Mouse (Mus musculus) limb, embryonic 10.5 days (tissue): ENCODE measurements around the gene Rasgef1c. TPM values are rescaled to one million over a fixed set of nuclear protein-coding genes. Genes with fewer than 3 reads are reported as not detected.
A peak's percentile ranks its signal among the peaks of the same experiment; 100 is the strongest.

Experiments
- DNase-seq: peaks from one replicate; pipeline ENCODE4 v3.0.0-alpha.2; 2017; ENCODE audit warnings: low spot score
- H3K27ac ChIP-seq: fragments of 300-500 bp; sonication (generic); 2 replicates; pipeline ENCODE4 v1.5.1; 2016; ENCODE audit warnings: mild to moderate bottlenecking
- H3K27me3 ChIP-seq: fragments of 300-500 bp; sonication (generic); 2 replicates; pipeline ENCODE4 v1.6.1; 2016; ENCODE audit warnings: low read depth, mild to moderate bottlenecking; ENCODE audit not compliant: poor library complexity, severe bottlenecking
- H3K36me3 ChIP-seq: fragments of 300-500 bp; sonication (generic); 2 replicates; pipeline ENCODE4 v1.6.1; 2016; ENCODE audit warnings: mild to moderate bottlenecking, moderate library complexity
- H3K4me1 ChIP-seq: fragments of 300-500 bp; sonication (generic); 2 replicates; pipeline ENCODE4 v1.6.1; 2016
- H3K4me3 ChIP-seq: fragments of 300-500 bp; sonication (generic); 2 replicates; pipeline ENCODE4 v1.5.1; 2016; ENCODE audit warnings: mild to moderate bottlenecking, moderate library complexity
- H3K9me3 ChIP-seq: fragments of 300-500 bp; sonication (generic); replicated peaks from 2 replicates; pipeline ENCODE4 v1.6.1; 2016; ENCODE audit warnings: mild to moderate bottlenecking
- WGBS: fragments of 180-500 bp; shearing (Covaris S2); methylation state at CpG from one replicate; pipeline ENCODE4 v1.1.7; 2016; 5-methylcytosine and 5-hydroxymethylcytosine counted together
- microRNA-seq: library from miRNA; unstranded; fragments of <30 nt; microRNA quantifications from one replicate; pipeline ENCODE4, GENCODE M21; 2017
- polyA plus RNA-seq: library from polyadenylated mRNA; unstranded; fragments of >200 nt; fragmentation: Nextera tagmentation; extraction: Ambion mirVana; gene quantifications from 2 replicates; pipeline ENCODE4 v1.2.1, GENCODE M21; 2016

Rasgef1c gene
- polyA plus RNA-seq, 1 experiment from 2014 or later, result 0.15 TPM

- H3K4me3 ChIP-seq, result no peak overlapping the region
- H3K36me3 ChIP-seq, result no peaks in the 10 kb centered on the region
- no peak overlapping the region for H3K27ac ChIP-seq
- H3K9me3 ChIP-seq, result no peaks in the 10 kb centered on the region
- 86% methylated on average over 3 of the region's 3 CpGs for WGBS
- no peak for DNase-seq
- peaks cover 20% of the 10 kb centered on the region for H3K4me1 ChIP-seq
- peaks cover 18% of the 10 kb centered on the region for H3K27me3 ChIP-seq
These were observed 120.5 kb downstream of the Rasgef1c start for GRCm38 (mm10) chr11:50022085-50022484.

DNA sequence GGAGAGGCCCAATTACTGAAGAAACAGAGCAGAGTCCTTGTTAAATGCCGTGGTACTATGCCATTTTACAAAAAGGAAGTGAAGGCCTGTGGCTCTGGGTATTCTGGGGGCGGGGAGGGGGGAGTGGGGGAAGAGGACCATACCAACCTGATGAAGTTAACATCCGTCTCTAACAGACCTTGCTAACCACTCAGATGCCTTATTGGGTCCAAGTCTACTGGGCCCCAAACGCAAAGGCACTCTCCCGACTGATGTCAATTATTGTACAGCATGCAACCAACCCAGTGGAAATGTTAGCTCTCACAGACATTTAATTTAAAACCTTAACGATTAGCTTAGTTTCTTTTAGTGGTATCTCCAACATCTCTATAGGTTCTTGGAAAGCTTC lies 122.8 kb downstream of the Rasgef1c start:
- no peaks in the 10 kb centered on the region for H3K9me3 ChIP-seq
- 63% methylated on average over 6 of the region's 6 CpGs for WGBS
- peaks cover 18% of the 10 kb centered on the region for H3K27me3 ChIP-seq
- H3K36me3 ChIP-seq, result no peaks in the 10 kb centered on the region
- no peak overlapping the region for H3K27ac ChIP-seq
- H3K4me1 ChIP-seq, result peaks cover 29% of the 10 kb centered on the region
- H3K4me3 ChIP-seq, result peak overlapping the region; percentile 98
- DNase-seq, result no peak

DNA sequence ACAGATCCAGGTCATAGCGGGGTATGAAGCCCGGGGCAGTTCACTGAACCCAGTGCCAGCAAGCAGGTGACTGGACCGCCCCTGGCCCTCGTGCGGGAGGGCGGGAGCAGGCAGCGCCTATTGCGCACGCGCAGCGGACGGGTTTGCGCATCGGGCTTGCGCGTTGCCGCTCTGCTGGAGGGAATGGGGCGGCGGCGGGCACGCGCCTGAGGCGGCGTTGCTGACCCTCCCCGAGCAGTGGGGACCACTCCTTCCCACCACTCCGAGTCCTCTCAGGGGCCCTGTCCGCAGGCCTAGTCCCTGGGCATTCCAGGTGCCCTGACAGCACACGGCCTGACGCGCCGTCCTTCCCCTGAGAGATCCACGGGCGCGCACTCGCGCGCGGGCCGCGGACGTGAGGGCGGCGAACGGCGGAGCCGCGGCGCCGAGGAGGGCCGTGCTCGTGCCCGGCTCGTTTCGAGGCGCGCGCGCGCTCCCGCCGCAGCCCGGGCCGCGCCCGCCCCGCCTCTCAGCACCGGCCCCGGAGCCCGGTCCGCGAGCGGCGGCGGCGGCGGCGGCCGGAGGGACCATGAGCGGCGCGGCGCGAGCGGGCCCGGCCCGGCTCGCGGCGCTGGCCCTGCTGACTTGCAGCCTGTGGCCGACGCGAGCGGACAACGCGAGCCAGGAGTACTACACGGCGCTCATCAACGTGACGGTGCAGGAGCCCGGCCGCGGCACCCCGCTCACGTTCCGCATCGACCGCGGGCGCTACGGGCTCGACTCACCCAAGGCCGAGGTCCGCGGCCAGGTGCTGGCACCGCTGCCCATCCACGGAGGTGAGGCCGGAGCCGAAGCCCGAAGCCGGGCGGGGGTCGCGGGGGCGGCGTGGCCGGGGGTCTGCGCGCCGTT lies 123.4 kb downstream of the Rasgef1c start, which contains the start of gene Rnf130:
Gene Rnf130 (plus strand): TSS at position 514 of the 888 bp plus-strand sequence.
- peaks cover 18% of the 10 kb centered on the region for H3K27me3 ChIP-seq
- H3K4me3 ChIP-seq, result peak within 1 kb of the TSS; percentile 98
- WGBS, result 5% methylated on average over 129 of the region's 129 CpGs

GRCm38 (mm10) chr11:50025721-50026520 lies 124.3 kb downstream of the Rasgef1c start:
- no peak for DNase-seq
- Histone ChIP-seq H3K27ac (peak overlapping the region; percentile 98), H3K36me3 (no peaks in the 10 kb centered on the region), H3K9me3 (no peaks in the 10 kb centered on the region), H3K27me3 (peaks cover 18% of the 10 kb centered on the region), H3K4me1 (peaks cover 29% of the 10 kb centered on the region), H3K4me3 (peak overlapping the region; percentile 98)
- WGBS, result 8% methylated on average over 24 of the region's 24 CpGs

More for the DNA sequence above, 123.4 kb downstream of the Rasgef1c start, which contains the start of gene Rnf130:
- peaks cover 29% of the 10 kb centered on the region for H3K4me1 ChIP-seq
- no peaks in the 10 kb centered on the region for H3K36me3 ChIP-seq
- peak within 1 kb of the TSS; percentile 98 for H3K27ac ChIP-seq
- DNase-seq, result peak; percentile 98
- H3K9me3 ChIP-seq, result no peaks in the 10 kb centered on the region

DNA sequence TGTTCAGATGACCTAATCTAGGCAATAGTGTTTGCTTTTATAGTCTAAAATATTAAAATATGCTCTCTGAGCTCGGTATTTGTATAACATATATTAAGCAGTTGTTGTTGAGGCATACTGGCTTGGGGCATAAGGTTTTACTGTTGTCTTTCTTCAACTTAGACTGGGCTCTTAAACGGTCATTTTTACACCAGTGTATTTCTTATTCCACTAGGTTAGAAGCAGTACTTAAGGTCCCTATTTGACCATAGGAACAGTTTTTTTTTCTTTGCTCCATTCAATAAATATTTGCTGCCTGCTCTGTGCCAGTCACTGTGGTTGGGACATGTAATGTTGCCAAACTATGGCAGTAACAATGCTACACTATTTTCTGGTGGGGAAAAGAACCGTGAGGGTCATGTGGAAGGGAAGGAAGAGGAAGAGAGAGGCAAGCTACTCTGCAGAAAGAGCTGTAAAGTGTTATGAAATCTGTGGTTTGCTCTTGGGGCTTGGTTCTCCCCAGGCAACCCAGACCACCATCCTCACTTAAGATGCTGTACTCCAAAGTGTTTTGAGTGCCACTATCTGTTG lies 125.0 kb downstream of the Rasgef1c start:
- Histone ChIP-seq H3K27ac (peak overlapping the region; percentile 98), H3K27me3 (peaks cover 18% of the 10 kb centered on the region), H3K9me3 (no peaks in the 10 kb centered on the region), H3K4me3 (peak overlapping the region; percentile 98), H3K36me3 (no peaks in the 10 kb centered on the region), H3K4me1 (peaks cover 29% of the 10 kb centered on the region)
- DNase-seq, result no peak
- WGBS, result 63% methylated on average over 3 of the region's 3 CpGs

DNA sequence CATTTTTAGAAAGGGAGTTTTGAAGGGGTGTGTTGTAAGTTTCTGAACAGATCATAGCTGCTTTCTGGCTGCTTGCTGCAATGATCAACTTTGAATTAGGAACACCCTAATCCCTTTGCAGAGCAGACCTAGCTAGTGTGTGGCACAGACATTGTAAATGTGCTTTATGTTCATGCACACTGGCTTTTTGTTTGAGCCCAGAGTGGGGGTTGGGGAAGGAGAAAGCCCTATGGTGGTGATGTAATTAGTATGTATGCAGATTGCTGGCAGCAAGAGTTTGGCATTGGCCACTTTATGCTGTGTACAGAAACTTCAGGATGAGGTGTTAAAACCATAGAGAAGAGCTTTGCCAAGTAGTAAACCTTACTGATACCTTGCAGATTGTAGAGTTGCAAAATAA lies 126.8 kb downstream of the Rasgef1c start:
- no peaks in the 10 kb centered on the region for H3K9me3 ChIP-seq
- no peaks in the 10 kb centered on the region for H3K36me3 ChIP-seq
- H3K4me3 ChIP-seq, result no peak overlapping the region
- peaks cover 29% of the 10 kb centered on the region for H3K4me1 ChIP-seq
- no peak overlapping the region for H3K27ac ChIP-seq
- H3K27me3 ChIP-seq, result peaks cover 11% of the 10 kb centered on the region
- DNase-seq, result no peak

Small RNAs within 50 kb of the gene (microRNA-seq; reads per million reads assigned to microRNA genes)
- not detected for gene Gm23492

Other genes with a start within 250 kb of the Rasgef1c start
- not detected in 2 replicates for gene Scgb3a1, start 238.2 kb upstream of the Rasgef1c start, polyA plus RNA-seq
- gene Cnot6, start 189.1 kb upstream of the Rasgef1c start, polyA plus RNA-seq, result 59.1 and 63.4 TPM in 2 replicates
- gene Gfpt2, start 107.7 kb upstream of the Rasgef1c start, polyA plus RNA-seq, result 39.2 and 43.3 TPM in 2 replicates
- 22.4 and 31.1 TPM in 2 replicates for gene Mapk9, start 55.1 kb upstream of the Rasgef1c start, polyA plus RNA-seq
- gene Rnf130, start 123.5 kb downstream of the Rasgef1c start, polyA plus RNA-seq, result 55.8 and 62.5 TPM in 2 replicates
- 31.6 and 42.2 TPM in 2 replicates for gene Tbc1d9b, start 229.6 kb downstream of the Rasgef1c start, polyA plus RNA-seq